Mouse (Mus musculus) neural tube, embryonic 10.5 days (tissue): ENCODE data around the gene Scaper.

Source experiments
- DNase-seq: peaks from one replicate; pipeline ENCODE4 v3.0.0-alpha.2; 2017; ENCODE audit warnings: low spot score; ENCODE audit errors: extremely low spot score

Scaper gene

GRCm38 (mm10) chr9:55608701-55609531, 329.0 kb downstream of the Scaper start:
- DNase-seq, result peak; percentile 34

GRCm38 (mm10) chr9:55598594-55598993, 339.3 kb downstream of the Scaper start:
- DNase-seq, result no peak

- DNase-seq, result no peak
Observed at GRCm38 (mm10) chr9:55586141-55586540, 351.8 kb downstream of the Scaper start.

GRCm38 (mm10) chr9:55581414-55581813, 356.5 kb downstream of the Scaper start:
- DNase-seq, result no peak

- no peak for DNase-seq
Observed at GRCm38 (mm10) chr9:55576571-55576970, 361.3 kb downstream of the Scaper start.

GRCm38 (mm10) chr9:55571071-55571470, 366.8 kb downstream of the Scaper start:
- no peak for DNase-seq

GRCm38 (mm10) chr9:55568466-55569159, 369.3 kb downstream of the Scaper start:
- DNase-seq, result no peak

- no peak for DNase-seq
Observed at GRCm38 (mm10) chr9:55560960-55561359, 377.0 kb downstream of the Scaper start.

GRCm38 (mm10) chr9:55554986-55555385, 382.9 kb downstream of the Scaper start:
- no peak for DNase-seq

GRCm38 (mm10) chr9:55549302-55549890, 388.5 kb downstream of the Scaper start:
- peak; percentile 29 for DNase-seq

GRCm38 (mm10) chr9:55548871-55549270, 389.0 kb downstream of the Scaper start:
- no peak for DNase-seq

- peak; percentile 55 for DNase-seq
Observed at GRCm38 (mm10) chr9:55546176-55547010, 391.5 kb downstream of the Scaper start.

GRCm38 (mm10) chr9:55545556-55546175, 392.3 kb downstream of the Scaper start:
- DNase-seq, result peak; percentile 55

GRCm38 (mm10) chr9:55544861-55545555, 392.9 kb downstream of the Scaper start:
- DNase-seq, result peak; percentile 75

- peak; percentile 83 for DNase-seq
Observed at GRCm38 (mm10) chr9:55543703-55544401, 394.1 kb downstream of the Scaper start.

GRCm38 (mm10) chr9:55543336-55543702, 394.6 kb downstream of the Scaper start:
- DNase-seq, result no peak

GRCm38 (mm10) chr9:55542366-55543325, 395.3 kb downstream of the Scaper start:
- peak; percentile 65 for DNase-seq

- DNase-seq, result peak; percentile 64
Observed at GRCm38 (mm10) chr9:55541681-55542365, 396.1 kb downstream of the Scaper start.
